In genomic region chr9:27414058-27414460, GRCm38 (mm10) we compare ENCODE assay signal across 9 mouse cellular contexts. TPM values are rescaled to one million over a fixed set of nuclear protein-coding genes. Genes with fewer than 3 reads are reported as not detected.
DNase-seq lines count a peak whose midpoint lies in the region; ATAC-seq and TF ChIP-seq lines count a peak whose summit lies in the region.
"Had no signal": no experiment of that assay in that cellular context is flagged by ENCODE, and none has a peak within 500 bp of the region (broad histone marks: within the 10 kb centered on the region; RNA-seq: fewer than 3 reads in every experiment).

No protein-coding gene starts in this region.

- H3K9me3 ChIP-seq in limb, embryonic 11.5 days (ENCODE audit: control insufficient read depth, low read length), result no peaks in the 10 kb centered on the region
- no peaks in the 10 kb centered on the region for H3K9me3 ChIP-seq in neural tube, embryonic 11.5 days (ENCODE audit: control insufficient read depth, low read length)

- DNase-seq in 416B (ENCODE audit: low read depth), result peak; percentile 27
- DNase-seq in adrenal gland, postnatal 10 days, result peak; percentile 73
- DNase-seq in embryo, embryonic 9.5 days (ENCODE audit: extremely low spot score), result peak; percentile 85
- peak; percentile 36 for DNase-seq in kidney, adult 2 months
- peak; percentile 89 for DNase-seq in limb, embryonic 11.5 days (ENCODE audit: low spot score)
- DNase-seq in neural tube, embryonic 11.5 days (ENCODE audit: low spot score), result peak; percentile 84
- DNase-seq in thymus, postnatal 0 days (ENCODE audit: low spot score), result peak; percentile 21

- H3K36me3 ChIP-seq in kidney, adult 2 months (ENCODE audit: control insufficient read depth, insufficient read depth, low read length), result no peaks in the 10 kb centered on the region
- H3K36me3 ChIP-seq in limb, embryonic 11.5 days (ENCODE audit: control insufficient read depth, insufficient read depth, low read length), result no peaks in the 10 kb centered on the region
- no peaks in the 10 kb centered on the region for H3K36me3 ChIP-seq in neural tube, embryonic 11.5 days (ENCODE audit: control insufficient read depth, insufficient read depth, low read length)

- no peak overlapping the region; the same call in 1 of the 2 replicates for H3K4me2 ChIP-seq in limb, embryonic 11.5 days (ENCODE audit: low read depth, severe bottlenecking)
- H3K4me2 ChIP-seq in neural tube, embryonic 11.5 days (ENCODE audit: low read depth), result peak overlapping the region; percentile 38

- no peak overlapping the region for H3K4me3 ChIP-seq in kidney, adult 2 months (ENCODE audit: insufficient read depth, low read depth, low read length)
- H3K4me3 ChIP-seq in limb, embryonic 11.5 days (ENCODE audit: low read depth, low read length), result no peak overlapping the region
- H3K4me3 ChIP-seq in neural tube, embryonic 11.5 days (ENCODE audit: low read depth, low read length), result no peak overlapping the region
- H3K4me3 ChIP-seq: erythroblast, embryonic 14.5 days had no signal

- H3K4me1 ChIP-seq in kidney, adult 2 months (ENCODE audit: control insufficient read depth, insufficient read depth, low read length), result no peaks in the 10 kb centered on the region
- no peaks in the 10 kb centered on the region; the same call in 1 of the 2 replicates for H3K4me1 ChIP-seq in limb, embryonic 11.5 days (ENCODE audit: control insufficient read depth, insufficient read depth, low read length)
- H3K4me1 ChIP-seq in neural tube, embryonic 11.5 days (ENCODE audit: control insufficient read depth, insufficient read depth, low read length), result no peaks in the 10 kb centered on the region

- no peak overlapping the region for H3K9ac ChIP-seq in limb, embryonic 11.5 days (ENCODE audit: low read length)
- no peak overlapping the region; the same call in 1 of the 2 replicates for H3K9ac ChIP-seq in neural tube, embryonic 11.5 days (ENCODE audit: low read length)

- H3K27ac ChIP-seq in kidney, adult 2 months (ENCODE audit: insufficient read depth, low read depth, low read length), result no peak overlapping the region
- no peak overlapping the region for H3K27ac ChIP-seq in limb, embryonic 11.5 days (replicated peaks; ENCODE audit: low read depth, low read length)
- no peak overlapping the region for H3K27ac ChIP-seq in neural tube, embryonic 11.5 days (ENCODE audit: low read depth, low read length)

- WGBS in kidney, adult 2 months, result 2% methylated on average over 11 of the region's 11 CpGs
- WGBS in limb, embryonic 11.5 days, result 2% methylated on average over 11 of the region's 11 CpGs
- WGBS in neural tube, embryonic 11.5 days, result 2% methylated on average over 11 of the region's 11 CpGs

- H3K27me3 ChIP-seq in kidney, adult 2 months (replicated peaks; ENCODE audit: control insufficient read depth, insufficient read depth, low read length), result no peaks in the 10 kb centered on the region
- no peaks in the 10 kb centered on the region for H3K27me3 ChIP-seq in limb, embryonic 11.5 days (ENCODE audit: control insufficient read depth, insufficient read depth, low read length)
- H3K27me3 ChIP-seq in neural tube, embryonic 11.5 days (ENCODE audit: control insufficient read depth, insufficient read depth, low read length), result no peaks in the 10 kb centered on the region

- ATAC-seq in granulocyte monocyte progenitor cell, adult 5-6 weeks (replicated peaks; ENCODE audit: poor library complexity, severe bottlenecking), result peak; percentile 81
- ATAC-seq in limb, embryonic 11.5 days (ENCODE audit: insufficient number of reproducible peaks, low FRiP score, low TSS enrichment, low read depth), result peak; percentile 39; the same call in 1 of the 2 replicates
- ATAC-seq in neural tube, embryonic 11.5 days (ENCODE audit: insufficient read depth, low FRiP score, low TSS enrichment), result peak; percentile 74

- peak; percentile 82 for TF ChIP-seq CTCF in kidney, adult 2 months (conservative IDR thresholded peaks at IDR 0.05; ENCODE audit: insufficient read depth, insufficient read length, low read depth, low read length)

- no peak for TF ChIP-seq POLR2A in kidney, adult 2 months (IDR thresholded peaks at IDR 0.05; ENCODE audit: low read depth, low read length)

RNA-seq across cellular contexts. Expression of gene Spata19, which starts 17.5 kb away (rescaled TPM):
- not detected for total RNA-seq in adrenal gland, postnatal 10 days (2021)
- total RNA-seq in granulocyte monocyte progenitor cell, adult 5-6 weeks (2014; fragmentation: Nextera tagmentation), result not detected in 2 replicates
- total RNA-seq in granulocyte monocyte progenitor cell, adult 5-6 weeks (2017), result not detected in 2 replicates
- not detected in 2 replicates for polyA plus RNA-seq in kidney, adult 2 months (2012; rRNA removed)
- polyA plus RNA-seq in limb, embryonic 11.5 days (2014; fragmentation: Nextera tagmentation; extraction: Ambion mirVana), result 0.26 TPM in 1 of 2 replicates, not detected in the other
- not detected in 2 replicates for polyA plus RNA-seq in neural tube, embryonic 11.5 days (2014; fragmentation: Nextera tagmentation; extraction: Ambion mirVana)
- 0.79 and 0.86 TPM in 2 replicates for polyA plus RNA-seq in thymus, postnatal 0 days (2015; fragmentation: Nextera tagmentation; extraction: Ambion mirVana)
- polyA plus RNA-seq: erythroblast, embryonic 14.5 days had no signal

Comparison
In these comparisons a context has a peak if more than half of its experiments do, and no peak if none do; other contexts are left out.
1. DNase-seq: peak in every context shown above with its lines; median percentile 89 in limb, embryonic 11.5 days; 85 in embryo, embryonic 9.5 days; 84 in neural tube, embryonic 11.5 days; 73 in adrenal gland, postnatal 10 days; 36 in kidney, adult 2 months; 27 in 416B; 21 in thymus, postnatal 0 days.